Mouse (Mus musculus): ENCODE measurements at regions not wholly inside any gene's neighbourhood (a gene's known extent, or its start where the extent isn't known, plus 50 kb on each side); places are given as distances from the start of the nearest gene placed in this dataset.

- DNase-seq (ENCODE audit: low read depth, low spot score): no peak
These were observed 615.3 kb upstream of the Fbxo33 start for GRCm38 (mm10) chr12:59834809-59835208.

- no peak for DNase-seq (ENCODE audit: low read depth, low spot score)
These were observed 603.4 kb upstream of the Fbxo33 start for GRCm38 (mm10) chr12:59822918-59823317.

GRCm38 (mm10) chr12:59822435-59822834 lies 602.9 kb upstream of the Fbxo33 start:
- no peak for DNase-seq (ENCODE audit: low read depth, low spot score)

GRCm38 (mm10) chr12:59821698-59822097 lies 602.2 kb upstream of the Fbxo33 start:
- DNase-seq (ENCODE audit: low read depth, low spot score): no peak

GRCm38 (mm10) chr12:59815965-59816364 lies 596.4 kb upstream of the Fbxo33 start:
- no peak for DNase-seq (ENCODE audit: low read depth, low spot score)

- DNase-seq (ENCODE audit: low read depth, low spot score): no peak
These were observed 594.8 kb upstream of the Fbxo33 start for GRCm38 (mm10) chr12:59814356-59814755.

- no peak for DNase-seq (ENCODE audit: low read depth, low spot score)
These were observed 589.7 kb upstream of the Fbxo33 start for GRCm38 (mm10) chr12:59809224-59809623.

GRCm38 (mm10) chr12:59798051-59798450 lies 578.5 kb upstream of the Fbxo33 start:
- peak; percentile 4 for DNase-seq (ENCODE audit: low read depth, low spot score)

GRCm38 (mm10) chr12:59791473-59791872 lies 571.9 kb upstream of the Fbxo33 start:
- no peak for DNase-seq (ENCODE audit: low read depth, low spot score)

GRCm38 (mm10) chr12:59786831-59787230 lies 567.3 kb upstream of the Fbxo33 start:
- no peak for DNase-seq (ENCODE audit: low read depth, low spot score)

- no peak for DNase-seq (ENCODE audit: low read depth, low spot score)
These were observed 551.5 kb upstream of the Fbxo33 start for GRCm38 (mm10) chr12:59770980-59771379.

- DNase-seq (ENCODE audit: low read depth, low spot score): no peak
These were observed 542.7 kb upstream of the Fbxo33 start for GRCm38 (mm10) chr12:59762260-59762659.

- no peak for DNase-seq (ENCODE audit: low read depth, low spot score)
These were observed 525.2 kb upstream of the Fbxo33 start for GRCm38 (mm10) chr12:59744768-59745167.

- DNase-seq (ENCODE audit: low read depth, low spot score): no peak
These were observed 523.7 kb upstream of the Fbxo33 start for GRCm38 (mm10) chr12:59743211-59743610.

GRCm38 (mm10) chr12:59724951-59725350 lies 505.4 kb upstream of the Fbxo33 start:
- DNase-seq (ENCODE audit: low read depth, low spot score): no peak

GRCm38 (mm10) chr12:59722471-59723182 lies 503.1 kb upstream of the Fbxo33 start:
- DNase-seq (ENCODE audit: low read depth, low spot score): no peak

GRCm38 (mm10) chr12:59713216-59713615 lies 493.7 kb upstream of the Fbxo33 start:
- DNase-seq (ENCODE audit: low read depth, low spot score): no peak

GRCm38 (mm10) chr12:59683235-59683634 lies 463.7 kb upstream of the Fbxo33 start:
- no peak for DNase-seq (ENCODE audit: low read depth, low spot score)

GRCm38 (mm10) chr12:59663161-59663560 lies 443.6 kb upstream of the Fbxo33 start:
- no peak for DNase-seq (ENCODE audit: low read depth, low spot score)

GRCm38 (mm10) chr12:59630678-59631077 lies 411.2 kb upstream of the Fbxo33 start:
- DNase-seq (ENCODE audit: low read depth, low spot score): no peak

- DNase-seq (ENCODE audit: low read depth, low spot score): no peak
These were observed 403.6 kb upstream of the Fbxo33 start for GRCm38 (mm10) chr12:59623147-59623546.

GRCm38 (mm10) chr12:59621132-59621531 lies 401.6 kb upstream of the Fbxo33 start:
- DNase-seq (ENCODE audit: low read depth, low spot score): no peak

GRCm38 (mm10) chr12:59620340-59620739 lies 400.8 kb upstream of the Fbxo33 start:
- DNase-seq (ENCODE audit: low read depth, low spot score): no peak

- no peak for DNase-seq (ENCODE audit: low read depth, low spot score)
These were observed 396.6 kb upstream of the Fbxo33 start for GRCm38 (mm10) chr12:59616075-59616474.

Measured in retina, postnatal 7 days (tissue).